28 mouse cellular contexts compared by ENCODE assay signal in the genomic region with DNA sequence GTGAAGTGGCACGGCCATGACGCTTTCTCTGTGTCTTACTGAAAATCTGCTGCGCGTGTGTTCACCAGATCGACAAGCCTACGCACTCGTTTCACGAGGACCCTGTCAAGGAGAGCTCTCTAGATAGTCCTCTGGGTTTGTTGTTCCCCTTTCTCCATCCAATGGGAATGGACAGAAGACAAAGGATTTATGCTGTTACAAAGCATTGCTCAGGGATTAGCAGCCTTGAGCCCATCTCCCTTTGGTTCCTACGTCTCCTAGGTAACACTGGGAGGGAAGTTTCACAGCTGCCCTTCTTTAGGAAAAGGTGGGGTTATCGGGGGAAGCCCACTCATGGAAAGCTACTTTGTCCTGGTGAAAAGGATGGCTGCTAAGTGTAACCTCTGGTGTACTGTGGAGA.
"Had no signal": no experiment of that assay in that cellular context is flagged by ENCODE, and none has a peak within 500 bp of the region (broad histone marks: within the 10 kb centered on the region; RNA-seq: fewer than 3 reads in every experiment).

No protein-coding gene starts in this region.

- H3K27ac ChIP-seq: embryonic facial prominence, embryonic 10.5 days; embryonic facial prominence, embryonic 12.5 days; embryonic facial prominence, embryonic 13.5 days; embryonic facial prominence, embryonic 15.5 days; forebrain, embryonic 10.5 days; forebrain, embryonic 12.5 days; forebrain, embryonic 13.5 days; forebrain, embryonic 15.5 days; gastrocnemius, adult 2 months had no signal

- H3K36me3 ChIP-seq: embryonic facial prominence, embryonic 10.5 days; embryonic facial prominence, embryonic 12.5 days; embryonic facial prominence, embryonic 13.5 days; embryonic facial prominence, embryonic 15.5 days; forebrain, embryonic 10.5 days; forebrain, embryonic 12.5 days; forebrain, embryonic 15.5 days had no signal

- H3K9ac ChIP-seq: embryonic facial prominence, embryonic 12.5 days; embryonic facial prominence, embryonic 13.5 days; embryonic facial prominence, embryonic 15.5 days; forebrain, embryonic 12.5 days; forebrain, embryonic 13.5 days; forebrain, embryonic 15.5 days; forebrain, postnatal 0 days had no signal

- DNase-seq: cerebellum, adult 18-20 months; cerebellum, adult 2 months; cerebellum, adult 8-10 months; cerebellum, adult 9-10 months; cerebellum, adult 9-11 months; cerebellum, postnatal 10 days; cerebellum, postnatal 14 days; cerebellum, postnatal 25 days; cerebellum, postnatal 36 days; embryo, embryonic 11 days; forebrain, postnatal 0 days; gastrocnemius, adult 2 months; gastrocnemius, postnatal 10 days; gastrocnemius, postnatal 14 days; gastrocnemius, postnatal 25 days; gastrocnemius, postnatal 36 days; heart, adult 11 months had no signal

- H3K9me3 ChIP-seq: embryonic facial prominence, embryonic 10.5 days; embryonic facial prominence, embryonic 12.5 days; embryonic facial prominence, embryonic 13.5 days; embryonic facial prominence, embryonic 15.5 days; forebrain, embryonic 10.5 days; forebrain, embryonic 12.5 days; forebrain, embryonic 13.5 days; forebrain, embryonic 15.5 days had no signal

- H3K4me2 ChIP-seq: embryonic facial prominence, embryonic 12.5 days; embryonic facial prominence, embryonic 13.5 days; embryonic facial prominence, embryonic 15.5 days; forebrain, embryonic 12.5 days; forebrain, embryonic 13.5 days; forebrain, embryonic 15.5 days had no signal

- H3K4me3 ChIP-seq: embryonic facial prominence, embryonic 10.5 days; embryonic facial prominence, embryonic 12.5 days; embryonic facial prominence, embryonic 13.5 days; embryonic facial prominence, embryonic 15.5 days; erythroblast, embryonic 14.5 days; forebrain, embryonic 10.5 days; forebrain, embryonic 12.5 days; forebrain, embryonic 13.5 days; forebrain, embryonic 15.5 days; gastrocnemius, adult 2 months had no signal

- H3K27me3 ChIP-seq: embryonic facial prominence, embryonic 12.5 days; embryonic facial prominence, embryonic 13.5 days; embryonic facial prominence, embryonic 15.5 days; forebrain, embryonic 12.5 days; forebrain, embryonic 13.5 days; forebrain, embryonic 15.5 days had no signal

- H3K4me1 ChIP-seq: embryonic facial prominence, embryonic 12.5 days had no signal

- ATAC-seq: forebrain, embryonic 13.5 days; forebrain, embryonic 14.5 days; forebrain, embryonic 15.5 days; forebrain, embryonic 16.5 days; forebrain, postnatal 0 days had no signal
